Mouse (Mus musculus) inflammation-experienced regulatory T-cells, adult 16 weeks (primary cell): Measurements from ENCODE around the gene Sp8. TPM values are rescaled to one million over a fixed set of nuclear protein-coding genes. Genes with fewer than 3 reads are reported as not detected.

Source experiments
- polyA plus RNA-seq: library from polyadenylated mRNA; unstranded; fragments of 100-300 nt; shearing (Covaris generic); gene quantifications from one replicate; pipeline ENCODE4 v1.2.1, GENCODE M21; 2017

The Sp8 gene
- polyA plus RNA-seq: not detected

GRCm38 (mm10) chr12:118846221-118846620, at the start of gene Sp8:
Gene Sp8 (plus strand): TSS chr12:118846329.

Other genes with a start within 250 kb of the Sp8 start
- gene Abcb5, start 120.1 kb downstream of the Sp8 start, polyA plus RNA-seq: not detected